Comparison of ENCODE assay signal across 9 mouse cellular contexts in genomic region chr13:51919937-51920336, GRCm38 (mm10).
DNase-seq lines count a peak whose midpoint lies in the region; ATAC-seq lines count a peak whose summit lies in the region.
"Had no signal": no experiment of that assay in that cellular context is flagged by ENCODE, and none has a peak within 500 bp of the region (broad histone marks: within the 10 kb centered on the region; RNA-seq: fewer than 3 reads in every experiment).

No protein-coding gene starts in this region.

- WGBS in neural tube, embryonic 11.5 days: 20% methylated on average over 3 of the region's 3 CpGs
- 17% methylated on average over 3 of the region's 3 CpGs for WGBS in forebrain, embryonic 10.5 days
- 10% methylated on average over 3 of the region's 3 CpGs for WGBS in hindbrain, embryonic 16.5 days
- 23% methylated on average over 3 of the region's 3 CpGs for WGBS in neural tube, embryonic 15.5 days

- peaks cover 48% of the 10 kb centered on the region for H3K4me1 ChIP-seq in neural tube, embryonic 11.5 days (ENCODE audit: control insufficient read depth, insufficient read depth, low read length)
- peaks cover 71% of the 10 kb centered on the region for H3K4me1 ChIP-seq in forebrain, embryonic 10.5 days
- H3K4me1 ChIP-seq in hindbrain, embryonic 16.5 days (ENCODE audit: control insufficient read depth, insufficient read depth, low read depth, low read length): peaks cover 48% of the 10 kb centered on the region
- peaks cover 50% of the 10 kb centered on the region for H3K4me1 ChIP-seq in neural tube, embryonic 15.5 days

- no peak for DNase-seq in neural tube, embryonic 11.5 days (ENCODE audit: low spot score)
- no peak for DNase-seq in neural tube, embryonic 10.5 days (ENCODE audit: extremely low spot score, low spot score)
- DNase-seq in forebrain, embryonic 10.5 days (ENCODE audit: extremely low spot score, low spot score): no peak
- no peak for DNase-seq in right cerebral cortex, adult 2 months (ENCODE audit: low spot score in 2 of 2)
- no peak for DNase-seq in liver
- DNase-seq: kidney, adult 9 months; lung, postnatal 14 days had no signal

- H3K4me3 ChIP-seq in neural tube, embryonic 11.5 days (ENCODE audit: low read depth, low read length): no peak overlapping the region
- peak overlapping the region; percentile 32 for H3K4me3 ChIP-seq in forebrain, embryonic 10.5 days
- H3K4me3 ChIP-seq in hindbrain, embryonic 16.5 days (ENCODE audit: low read length): no peak overlapping the region
- no peak overlapping the region for H3K4me3 ChIP-seq in neural tube, embryonic 15.5 days (replicated peaks)

- peak overlapping the region; percentile 77 for H3K27ac ChIP-seq in neural tube, embryonic 11.5 days (ENCODE audit: low read depth, low read length)
- peak overlapping the region; percentile 85 for H3K27ac ChIP-seq in forebrain, embryonic 10.5 days
- peak overlapping the region; percentile 45 for H3K27ac ChIP-seq in hindbrain, embryonic 16.5 days (ENCODE audit: low read depth, low read length)
- peak overlapping the region; percentile 49; the same call in 1 of the 2 replicates for H3K27ac ChIP-seq in neural tube, embryonic 15.5 days (replicated peaks)

- ATAC-seq in neural tube, embryonic 11.5 days (ENCODE audit: insufficient read depth, low FRiP score, low TSS enrichment): no peak
- no peak for ATAC-seq in hindbrain, embryonic 16.5 days
- ATAC-seq in neural tube, embryonic 15.5 days (ENCODE audit: low FRiP score): no peak

- no peaks in the 10 kb centered on the region for H3K9me3 ChIP-seq in neural tube, embryonic 11.5 days (ENCODE audit: control insufficient read depth, low read length)
- no peaks in the 10 kb centered on the region for H3K9me3 ChIP-seq in forebrain, embryonic 10.5 days
- no peaks in the 10 kb centered on the region for H3K9me3 ChIP-seq in hindbrain, embryonic 16.5 days (ENCODE audit: control insufficient read depth, low read length)
- no peaks in the 10 kb centered on the region for H3K9me3 ChIP-seq in neural tube, embryonic 15.5 days (replicated peaks)

- peak overlapping the region; percentile 28 for H3K4me2 ChIP-seq in neural tube, embryonic 11.5 days (ENCODE audit: low read depth)
- no peak overlapping the region for H3K4me2 ChIP-seq in hindbrain, embryonic 16.5 days (ENCODE audit: low read length)
- no peak overlapping the region for H3K4me2 ChIP-seq in neural tube, embryonic 15.5 days

- no peaks in the 10 kb centered on the region for H3K36me3 ChIP-seq in neural tube, embryonic 11.5 days (ENCODE audit: control insufficient read depth, insufficient read depth, low read length)
- H3K36me3 ChIP-seq in forebrain, embryonic 10.5 days (replicated peaks): no peaks in the 10 kb centered on the region
- H3K36me3 ChIP-seq in hindbrain, embryonic 16.5 days (ENCODE audit: control insufficient read depth, insufficient read depth, low read length): no peaks in the 10 kb centered on the region
- H3K36me3 ChIP-seq in neural tube, embryonic 15.5 days: no peaks in the 10 kb centered on the region

- peaks cover 17% of the 10 kb centered on the region for H3K27me3 ChIP-seq in neural tube, embryonic 11.5 days (ENCODE audit: control insufficient read depth, insufficient read depth, low read length)
- H3K27me3 ChIP-seq in forebrain, embryonic 10.5 days (ENCODE audit: poor library complexity, severe bottlenecking): peaks cover 99% of the 10 kb centered on the region
- peaks cover 3% of the 10 kb centered on the region; the same call in 1 of the 2 replicates for H3K27me3 ChIP-seq in hindbrain, embryonic 16.5 days (replicated peaks; ENCODE audit: control insufficient read depth, insufficient read depth, low read length)
- H3K27me3 ChIP-seq in neural tube, embryonic 15.5 days (replicated peaks): peaks cover 12% of the 10 kb centered on the region

- H3K9ac ChIP-seq in neural tube, embryonic 11.5 days (ENCODE audit: low read length): peak overlapping the region; percentile 33; the same call in 1 of the 2 replicates
- no peak overlapping the region for H3K9ac ChIP-seq in hindbrain, embryonic 16.5 days (ENCODE audit: low read depth, low read length)
- H3K9ac ChIP-seq in neural tube, embryonic 15.5 days (replicated peaks): no peak overlapping the region
